Mouse (Mus musculus): ENCODE measurements around the gene Syngap1.

DNA sequence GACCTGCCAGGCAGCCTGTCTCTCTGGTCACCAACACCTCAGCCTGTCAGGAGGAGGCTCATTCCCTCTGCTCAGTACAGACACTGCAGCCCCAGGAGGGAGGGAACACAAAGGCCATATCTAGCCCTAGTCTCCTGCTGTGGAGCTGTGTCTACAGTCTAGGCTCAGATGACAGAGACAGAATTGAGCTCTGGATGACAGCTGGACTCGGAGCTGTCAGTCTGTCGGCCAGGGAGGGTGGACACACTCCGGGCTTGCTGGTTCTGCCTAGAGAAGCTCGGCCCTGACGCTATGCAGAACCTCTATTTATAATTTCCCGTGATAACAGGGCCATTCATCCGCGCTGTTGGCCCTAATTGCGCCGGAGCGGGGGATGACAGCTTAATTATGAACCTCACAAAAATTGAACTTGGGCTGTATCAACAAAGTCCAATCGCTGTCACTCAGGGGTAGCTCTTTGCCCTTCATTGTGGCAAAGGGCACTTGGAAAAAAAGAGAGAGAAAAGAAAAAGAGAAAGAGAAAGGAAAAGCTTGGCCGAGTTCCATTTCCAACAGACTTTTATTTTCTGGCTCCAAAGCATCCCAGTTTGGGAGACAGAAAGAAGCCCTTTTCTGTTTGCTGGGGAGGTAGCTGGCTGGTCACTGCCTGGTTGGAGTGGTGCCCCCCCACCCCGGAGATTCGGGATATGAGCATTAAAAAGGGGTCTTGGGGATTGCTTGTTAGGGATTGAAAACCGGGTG lies 48.2 kb upstream of the Syngap1 start:
- TF ChIP-seq CTCF (IDR thresholded peaks at IDR 0.05; ENCODE audit: low read depth) (no peak), EP300 (IDR thresholded peaks at IDR 0.05; ENCODE audit: low read depth) (no peak)

Data from liver, embryonic 14.5 days (tissue).